Mouse (Mus musculus) spleen, adult 12 weeks (tissue): Measurements from ENCODE around the gene Zfp617.
"Not testable (repeated sequence)": the region's sequence is repeated elsewhere in the genome, so short reads cannot be mapped to it uniquely, and the experiment has no call there.

Experiments
- DNase-seq: peaks from one replicate; pipeline ENCODE4 v3.0.0; 2022; ENCODE audit warnings: low spot score

Zfp617 gene

GRCm38 (mm10) chr8:71908309-71909261 is at the start of gene Zfp617, which contains the start of gene Zfp882:
Zfp617 (plus strand) TSS chr8:71908635.
Zfp882 (plus strand) TSS chr8:71908608.
- DNase-seq = peak; percentile 76

- DNase-seq = not testable (repeated sequence)
Observed at GRCm38 (mm10) chr8:71861551-71861950, 46.9 kb upstream of the Zfp617 start.

DNA sequence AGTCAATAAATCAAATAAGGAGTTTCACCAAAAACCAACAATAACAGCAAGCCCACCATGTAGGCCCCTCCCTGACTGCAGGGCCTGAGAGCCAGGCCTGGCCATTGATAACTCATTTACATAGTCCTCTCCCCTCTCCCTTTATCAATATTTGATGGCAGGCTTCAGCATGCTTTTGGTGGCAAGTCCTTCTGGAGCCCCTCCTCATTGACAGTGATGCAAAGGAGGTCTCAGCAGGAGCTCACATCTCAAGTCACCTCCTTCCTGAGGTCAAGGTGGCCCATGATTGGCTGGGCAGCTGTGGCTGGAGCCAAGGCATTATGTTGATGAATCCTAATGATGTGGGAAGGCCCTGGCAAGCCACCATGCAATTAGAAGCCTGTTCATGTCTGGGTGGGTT is 46.4 kb upstream of the Zfp617 start:
- DNase-seq = not testable (repeated sequence)

DNA sequence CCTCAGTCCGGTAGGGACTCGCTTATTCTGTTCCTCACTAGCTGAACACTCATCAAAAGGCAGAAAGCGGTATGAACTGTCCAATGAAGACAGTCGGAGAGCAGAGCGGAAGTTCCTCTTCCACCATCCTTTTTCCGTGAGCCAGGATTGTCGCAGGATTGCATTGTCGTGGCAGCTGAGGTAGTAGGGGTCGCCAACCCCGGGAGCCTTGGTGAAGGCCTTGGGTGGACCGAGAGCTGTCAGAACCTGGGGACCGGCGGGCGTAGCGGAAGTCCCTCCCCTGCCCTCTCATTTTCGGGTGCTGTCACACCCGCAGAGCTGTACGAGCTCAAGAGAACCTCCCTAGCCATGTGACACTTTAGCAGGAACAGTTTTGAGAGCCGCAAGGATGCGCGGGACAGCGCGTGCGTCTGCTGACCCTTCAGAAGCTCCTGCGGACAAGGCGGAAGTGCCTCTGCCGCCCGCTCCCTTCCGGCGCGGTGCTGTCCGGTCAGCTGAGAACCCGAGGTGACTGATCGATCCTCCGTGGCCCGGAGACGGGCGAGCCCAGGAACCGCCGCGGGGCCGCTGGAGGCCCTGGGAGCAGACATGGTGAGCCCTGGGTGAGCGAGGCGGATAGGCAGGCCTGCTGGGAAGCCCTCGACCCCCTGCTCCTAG is 26.7 kb upstream of the Zfp617 start, which contains the start of gene Zfp709:
Zfp709 (plus strand) TSS at position 402 of the 657 bp plus-strand sequence.
- peak; percentile 25 for DNase-seq

DNA sequence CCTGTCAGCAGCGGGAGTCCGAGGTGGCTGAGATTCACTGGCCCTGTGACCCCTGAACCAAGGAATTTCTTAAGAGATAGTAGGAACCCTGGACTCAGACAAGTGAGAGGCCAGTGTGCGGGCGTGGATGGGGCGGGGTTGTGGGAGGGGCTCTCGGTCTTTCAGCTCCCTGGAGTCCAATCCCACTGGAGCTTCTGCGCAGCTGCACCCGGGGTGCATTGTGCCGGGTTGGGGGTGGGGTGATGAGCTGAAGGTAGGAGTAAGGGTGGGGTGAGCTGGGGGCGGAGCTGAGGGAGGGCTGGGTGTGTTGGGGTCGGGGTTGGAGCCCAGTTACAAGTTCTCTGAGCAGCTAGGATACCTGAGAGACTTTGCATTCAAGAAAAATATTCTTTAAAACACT is 7.8 kb upstream of the Zfp617 start:
- DNase-seq = not testable (repeated sequence)

- not testable (repeated sequence) for DNase-seq
Observed at GRCm38 (mm10) chr8:71903084-71903483, 5.4 kb upstream of the Zfp617 start.

- no peak for DNase-seq
Observed at GRCm38 (mm10) chr8:71906809-71907208, 1.6 kb upstream of the Zfp617 start.

DNA sequence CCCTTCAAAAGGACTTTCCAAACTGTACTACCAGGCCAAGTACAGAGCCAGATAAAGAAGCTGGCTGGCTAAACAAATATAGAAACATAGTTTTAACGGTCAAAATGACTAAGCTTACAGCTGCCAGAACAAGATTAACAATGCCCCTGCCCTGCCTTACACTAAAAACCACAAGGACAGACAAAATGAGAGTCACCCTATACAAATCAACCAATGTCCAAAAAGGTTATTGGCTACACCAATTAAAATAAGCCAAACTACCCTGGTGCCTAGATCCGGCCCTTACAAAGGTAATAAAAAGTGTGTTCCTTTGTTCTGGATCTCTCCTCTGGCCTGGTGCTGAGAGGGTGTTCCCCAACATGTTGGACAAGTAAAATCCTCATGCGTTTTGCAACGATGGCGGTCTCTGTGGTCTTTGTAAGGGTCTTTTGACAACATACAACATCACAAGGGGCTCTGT is 607 bp upstream of the Zfp617 start:
- DNase-seq = no peak

- no peak for DNase-seq
Observed at GRCm38 (mm10) chr8:71912286-71912685, 3.9 kb downstream of the Zfp617 start.

- DNase-seq = peak; percentile 85
Observed at GRCm38 (mm10) chr8:71922567-71923401, 14.3 kb downstream of the Zfp617 start.

DNA sequence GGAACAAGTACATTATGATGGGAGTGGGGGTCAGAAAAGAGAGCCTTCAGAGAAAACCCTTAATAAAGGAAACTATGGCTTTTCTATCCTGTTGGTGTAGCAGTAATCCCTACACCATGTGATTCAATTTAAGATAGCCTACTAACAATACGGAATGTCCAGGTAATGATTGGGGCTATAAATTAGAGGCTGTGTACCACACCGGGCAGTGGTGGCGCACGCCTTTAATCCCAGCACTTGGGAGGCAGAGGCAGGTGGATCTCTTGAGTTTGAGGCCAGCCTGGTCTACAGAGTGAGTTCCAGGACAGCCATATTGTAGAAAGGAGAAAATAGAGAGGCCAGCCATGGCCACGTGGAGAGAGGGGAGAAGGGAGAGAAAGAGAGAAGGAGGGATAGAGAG is 17.4 kb downstream of the Zfp617 start:
- DNase-seq = no peak

- DNase-seq = no peak
Observed at GRCm38 (mm10) chr8:71926551-71926950, 18.1 kb downstream of the Zfp617 start.

DNA sequence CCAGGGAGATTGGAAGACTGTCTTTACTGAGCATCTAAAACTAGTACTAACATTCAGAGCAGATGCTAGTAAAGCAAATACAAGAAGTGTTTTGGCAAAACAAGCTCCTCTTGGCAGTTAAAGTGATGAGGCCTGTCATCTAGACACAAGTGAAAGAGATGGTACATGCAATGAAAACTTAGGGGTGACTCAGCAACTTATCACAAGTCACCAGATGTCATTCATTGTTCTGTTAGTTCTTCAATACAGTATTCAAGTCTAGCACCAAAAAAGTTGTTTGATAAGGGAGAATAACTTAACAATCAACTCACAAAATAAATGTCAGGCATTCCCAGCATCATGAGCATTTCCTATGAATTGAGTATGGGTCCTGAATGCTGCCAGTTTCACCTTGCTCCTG is 19.3 kb downstream of the Zfp617 start:
- no peak for DNase-seq

DNA sequence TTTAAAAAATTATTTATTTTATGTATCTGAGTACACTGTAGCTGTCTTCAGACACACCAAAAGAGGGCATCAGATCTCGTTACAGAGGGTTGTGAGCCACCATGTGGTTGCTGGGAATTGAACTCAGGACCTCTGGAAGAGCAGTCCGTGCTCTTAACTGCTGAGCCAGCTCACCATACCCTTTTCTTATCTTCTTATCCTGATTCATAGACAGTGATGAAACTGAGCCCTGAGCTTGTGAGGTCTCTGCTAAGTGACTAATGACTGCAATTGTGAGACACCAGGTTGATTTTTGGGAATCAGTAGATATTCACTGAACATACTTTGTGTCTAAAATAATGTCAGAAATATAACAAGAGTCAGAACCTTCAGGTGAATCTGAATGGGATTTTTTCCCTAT is 29.6 kb downstream of the Zfp617 start:
- DNase-seq = not testable (repeated sequence)

- DNase-seq = peak; percentile 26
Observed at GRCm38 (mm10) chr8:71940293-71941208, 32.1 kb downstream of the Zfp617 start.

DNA sequence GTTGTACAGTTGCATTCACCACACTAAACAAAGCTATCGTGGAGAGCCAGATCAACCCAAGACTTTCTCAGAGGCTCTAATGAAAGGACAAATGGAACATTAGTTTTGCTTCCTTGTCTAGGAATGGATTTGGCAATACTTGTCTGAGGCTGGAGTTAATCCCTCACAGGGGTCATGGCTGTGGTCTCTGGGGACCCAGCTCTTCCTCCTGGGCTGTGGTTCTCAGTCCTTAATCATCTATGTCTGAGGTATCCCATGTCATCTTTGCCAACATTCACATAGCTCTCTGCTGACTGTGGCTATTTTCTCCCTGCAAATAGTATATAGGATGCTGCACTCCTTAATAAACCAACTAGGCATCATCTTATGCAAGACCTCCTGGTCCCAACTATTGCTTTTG is 33.3 kb downstream of the Zfp617 start:
- DNase-seq = no peak

- DNase-seq = no peak
Observed at GRCm38 (mm10) chr8:71948624-71949023, 40.2 kb downstream of the Zfp617 start.

GRCm38 (mm10) chr8:71950482-71951221 is 42.2 kb downstream of the Zfp617 start, which contains the start of gene Zfp961:
Zfp961 (plus strand) TSS chr8:71951038.
- DNase-seq = peak; percentile 94

DNA sequence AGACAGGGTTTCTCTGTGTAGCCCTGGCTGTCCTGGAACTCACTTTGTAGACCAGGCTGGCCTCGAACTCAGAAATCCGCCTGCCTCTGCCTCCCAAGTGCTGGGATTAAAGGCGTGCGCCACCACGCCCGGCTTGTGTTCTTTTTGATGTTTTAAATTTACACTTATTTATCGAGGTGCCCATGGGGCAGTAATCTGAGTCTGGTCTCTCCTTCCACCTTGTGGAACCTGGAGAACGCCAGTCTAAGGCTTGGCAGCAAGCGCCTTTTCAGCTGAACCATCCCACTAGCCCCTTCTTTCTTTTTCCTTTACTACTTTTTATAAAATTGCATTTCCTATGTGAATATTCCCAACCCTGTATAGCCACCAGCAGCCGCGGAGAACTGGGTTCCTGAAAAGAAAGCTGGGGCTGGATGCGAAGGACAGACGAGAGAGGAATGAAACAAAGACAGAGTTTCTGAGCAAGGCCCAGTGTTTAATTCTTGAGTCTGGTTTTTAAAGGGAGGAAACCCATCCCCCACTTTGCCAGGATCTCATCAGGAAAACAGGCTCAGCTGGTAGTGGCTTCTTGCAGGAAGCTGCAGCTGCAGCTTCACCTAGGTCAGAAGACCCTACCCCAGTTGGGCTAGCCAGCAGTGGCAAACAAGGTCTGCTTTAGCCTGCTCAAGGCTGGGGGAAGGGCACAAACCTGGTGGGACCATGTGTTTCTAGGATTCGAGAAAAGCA is 43.2 kb downstream of the Zfp617 start:
- no peak for DNase-seq
